Mouse (Mus musculus) limb, embryonic 14.5 days (tissue): ENCODE results near the gene Ldb1. TPM values are rescaled to one million over a fixed set of nuclear protein-coding genes. Genes with fewer than 3 reads are reported as not detected.

Source experiments
- ATAC-seq: fragments of 200-750 bp; cut with Nextera tagmentation; 2 replicates; pipeline ENCODE4 v1.8.0; 2017; ENCODE audit warnings: low read depth, moderate number of reproducible peaks, moderate TSS enrichment; ENCODE audit not compliant: low FRiP score
- DNase-seq: peaks from one replicate; pipeline ENCODE4 v3.0.0-alpha.2; 2015; ENCODE audit warnings: low spot score
- H3K27ac ChIP-seq: fragments of 300-500 bp; sonication (generic); replicated peaks from 2 replicates; pipeline ENCODE4 v1.5.1; 2014; ENCODE audit warnings: low read depth, mild to moderate bottlenecking, low read length, moderate library complexity, mixed read lengths
- H3K27me3 ChIP-seq: fragments of 300-500 bp; sonication (generic); 2 replicates; pipeline ENCODE4 v1.6.1; 2014; ENCODE audit warnings: low read length, mixed read lengths; ENCODE audit not compliant: control insufficient read depth, insufficient read depth
- H3K36me3 ChIP-seq: fragments of 300-500 bp; sonication (generic); 2 replicates; pipeline ENCODE4 v1.6.1; 2014; ENCODE audit warnings: mild to moderate bottlenecking, low read length, moderate library complexity, mixed read lengths; ENCODE audit not compliant: control insufficient read depth, insufficient read depth
- H3K4me1 ChIP-seq: fragments of 300-500 bp; sonication (generic); 2 replicates; pipeline ENCODE4 v1.6.1; 2014; ENCODE audit warnings: antibody characterized with exemption, low read length, mixed read lengths; ENCODE audit not compliant: control insufficient read depth, insufficient read depth
- H3K4me2 ChIP-seq: fragments of 300-500 bp; sonication (generic); replicated peaks from 2 replicates; pipeline ENCODE4 v1.6.1; 2014; ENCODE audit warnings: low read depth, mild to moderate bottlenecking, low read length, moderate library complexity; ENCODE audit not compliant: severe bottlenecking
- H3K4me3 ChIP-seq: fragments of 300-500 bp; sonication (generic); replicated peaks from 2 replicates; pipeline ENCODE4 v1.5.1; 2014; ENCODE audit warnings: low read length
- H3K9ac ChIP-seq: fragments of 300-500 bp; sonication (generic); 2 replicates; pipeline ENCODE4 v1.6.1; 2014; ENCODE audit warnings: mild to moderate bottlenecking, low read depth, low read length, moderate library complexity; ENCODE audit not compliant: severe bottlenecking
- H3K9me3 ChIP-seq: fragments of 300-500 bp; sonication (generic); 2 replicates; pipeline ENCODE4 v1.6.1; 2016; ENCODE audit warnings: low read length; ENCODE audit not compliant: control insufficient read depth
- POLR2A ChIP-seq: fragments of 200-500 bp; IDR thresholded peaks from 2 replicates; pipeline ENCODE4 v1.8.0; 2012; ENCODE audit warnings: inconsistent platforms, mild to moderate bottlenecking, moderate library complexity, borderline replicate concordance; ENCODE audit not compliant: insufficient read depth, insufficient read length; ENCODE audit errors: extremely low read depth
- WGBS: fragments of 180-500 bp; shearing (Covaris S2); extraction: QIAGEN DNeasy Blood & Tissue Kit; methylation state at CpG from one replicate; pipeline ENCODE4 v1.1.7; 2014; 5-methylcytosine and 5-hydroxymethylcytosine counted together
- polyA plus RNA-seq, 2 experiments: library from polyadenylated mRNA; depleted of rRNA in 1 of 2; stranded (reverse) in 1 of 2; unstranded in 1 of 2; fragments of >200 nt; fragmentation: Nextera tagmentation in 1 of 2; extraction: Ambion mirVana in 1 of 2; gene quantifications; 2 replicates each; pipeline versions ENCODE4 v1.2.1 to v1.2.3; 2012 to 2014

The Ldb1 gene
- 412 and 480 TPM in 2 replicates for polyA plus RNA-seq (2012; rRNA removed)
- 93.8 and 108 TPM in 2 replicates for polyA plus RNA-seq (2014; fragmentation: Nextera tagmentation; extraction: Ambion mirVana)

GRCm38 (mm10) chr19:46044993-46045695 is at the start of gene Ldb1:
Gene Ldb1, minus strand, starts transcription at chr19:46045214.
- ATAC-seq (peak; percentile 76), DNase-seq (peak; percentile 81)
- WGBS = 2% methylated on average over 59 of the region's 84 CpGs
- peak within 1 kb of the TSS; percentile 78 for H3K4me3 ChIP-seq
- H3K9me3 ChIP-seq = no peaks in the 10 kb centered on the region
- H3K27ac ChIP-seq = peak within 1 kb of the TSS; percentile 96
- H3K36me3 ChIP-seq = no peaks in the 10 kb centered on the region
- H3K4me2 ChIP-seq = peak within 1 kb of the TSS; percentile 99
- peaks cover 53% of the 10 kb centered on the region for H3K4me1 ChIP-seq
- peak within 1 kb of the TSS; percentile 87 for H3K9ac ChIP-seq
- TF ChIP-seq POLR2A = 0 out of 2 replicates have a peak, but pooled peaks have one; percentile 47
- no peaks in the 10 kb centered on the region for H3K27me3 ChIP-seq

- no peak overlapping the region for H3K9ac ChIP-seq
- no peak for ATAC-seq
- WGBS = 88% methylated on average over 2 of the region's 2 CpGs
- no peaks in the 10 kb centered on the region for H3K4me1 ChIP-seq
- DNase-seq = no peak
- H3K27ac ChIP-seq = no peak overlapping the region
- H3K36me3 ChIP-seq = no peaks in the 10 kb centered on the region
- H3K9me3 ChIP-seq = no peaks in the 10 kb centered on the region
- TF ChIP-seq POLR2A = no peak
- H3K4me2 ChIP-seq = no peak overlapping the region
- H3K27me3 ChIP-seq = no peaks in the 10 kb centered on the region
- no peak overlapping the region for H3K4me3 ChIP-seq
Observed at GRCm38 (mm10) chr19:46094144-46094543, 49.1 kb upstream of the Ldb1 start.

- DNase-seq = no peak
- H3K4me2 ChIP-seq = no peak overlapping the region
- no peaks in the 10 kb centered on the region for H3K4me1 ChIP-seq
- H3K9ac ChIP-seq = no peak overlapping the region
- H3K9me3 ChIP-seq = no peaks in the 10 kb centered on the region
- no peaks in the 10 kb centered on the region for H3K27me3 ChIP-seq
- ATAC-seq = no peak
- H3K27ac ChIP-seq = no peak overlapping the region
- 90% methylated on average over 4 of the region's 4 CpGs for WGBS
- TF ChIP-seq POLR2A = no peak
- no peak overlapping the region for H3K4me3 ChIP-seq
- H3K36me3 ChIP-seq = no peaks in the 10 kb centered on the region
Observed at GRCm38 (mm10) chr19:46091641-46092040, 46.6 kb upstream of the Ldb1 start.

- H3K27me3 ChIP-seq = no peaks in the 10 kb centered on the region
- no peak overlapping the region for H3K27ac ChIP-seq
- H3K36me3 ChIP-seq = peaks cover 28% of the 10 kb centered on the region
- 82% methylated on average over 7 of the region's 7 CpGs for WGBS
- H3K4me2 ChIP-seq = no peak overlapping the region
- H3K9me3 ChIP-seq = no peaks in the 10 kb centered on the region
- ATAC-seq (no peak), DNase-seq (no peak)
- no peak overlapping the region for H3K4me3 ChIP-seq
- no peaks in the 10 kb centered on the region for H3K4me1 ChIP-seq
- H3K9ac ChIP-seq = no peak overlapping the region
- no peak for TF ChIP-seq POLR2A
Observed at GRCm38 (mm10) chr19:46087871-46088270, 42.9 kb upstream of the Ldb1 start.

- Histone ChIP-seq H3K4me3 (no peak overlapping the region), H3K9ac (no peak overlapping the region), H3K9me3 (no peaks in the 10 kb centered on the region), H3K27ac (no peak overlapping the region), H3K36me3 (peaks cover 43% of the 10 kb centered on the region), H3K27me3 (no peaks in the 10 kb centered on the region), H3K4me2 (no peak overlapping the region), H3K4me1 (no peaks in the 10 kb centered on the region)
- TF ChIP-seq POLR2A = no peak
- no peak for ATAC-seq
- DNase-seq = peak; percentile 13
- 59% methylated on average over 3 of the region's 3 CpGs for WGBS
Observed at GRCm38 (mm10) chr19:46086337-46086736, 41.3 kb upstream of the Ldb1 start.
